Mouse (Mus musculus) adrenal gland, adult 10 weeks (tissue): ENCODE measurements around the gene Pkd1l2. TPM values are rescaled to one million over a fixed set of nuclear protein-coding genes. Genes with fewer than 3 reads are reported as not detected.

Source experiments
- polyA plus RNA-seq: library from polyadenylated mRNA; stranded (reverse); fragments of 350-450 nt; fragmentation: Illumina TruSeq; extraction: RNeasy Lipid Tissue Mini Kit (QIAGEN cat#74804); gene quantifications from one replicate; pipeline ENCODE4 v1.2.3, GENCODE M21; 2014; ENCODE audit warnings: low read depth, low replicate concordance

Pkd1l2 gene
- not detected for polyA plus RNA-seq

DNA sequence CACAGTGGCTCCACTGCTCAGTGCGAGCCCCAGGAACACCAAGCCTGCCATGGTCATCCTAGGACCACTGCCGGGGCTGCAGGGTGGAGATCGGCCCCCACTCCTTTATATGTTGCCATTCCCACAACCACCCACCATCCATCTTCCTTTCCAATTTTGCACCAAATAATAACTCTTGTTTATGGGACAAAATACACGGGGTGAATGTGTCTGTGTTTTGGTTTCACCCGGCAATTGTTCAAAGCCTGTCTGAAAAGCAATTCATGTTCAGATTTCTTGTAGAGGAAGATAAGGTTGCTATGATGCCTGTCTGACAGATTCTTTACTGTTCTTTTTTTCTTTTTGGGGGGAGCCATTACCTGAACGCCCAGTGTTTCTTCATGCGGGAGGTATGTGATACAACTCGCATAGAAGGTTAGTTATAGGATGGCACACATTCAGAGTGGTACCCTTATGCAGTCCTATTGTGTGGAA, at the start of gene Pkd1l2:
TSS of gene Pkd1l2 (minus strand) at position 51 of the 474 bp plus-strand sequence.

DNA sequence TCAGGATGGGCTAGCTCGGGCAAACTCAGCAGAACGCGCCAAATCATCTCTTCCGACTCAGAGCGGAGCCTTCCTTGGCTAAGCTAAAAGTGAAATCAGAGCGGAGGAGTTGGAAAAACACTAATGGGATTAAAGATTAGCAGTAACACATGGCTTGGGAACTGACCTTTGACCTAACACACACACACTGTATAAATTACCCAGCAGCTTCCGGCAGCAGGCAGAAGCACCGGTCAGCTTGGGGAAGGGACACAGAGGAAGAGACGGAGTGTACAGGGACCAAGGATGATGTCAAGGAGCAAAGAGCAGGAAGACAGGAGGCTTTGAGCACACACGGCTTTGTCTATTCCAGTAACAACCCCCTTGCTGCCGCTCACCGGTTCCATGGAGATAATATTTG, 13.4 kb upstream of the Pkd1l2 start, which contains the start of gene Bco1:
TSS of gene Bco1 (plus strand) at position 208 of the 400 bp plus-strand sequence.

DNA sequence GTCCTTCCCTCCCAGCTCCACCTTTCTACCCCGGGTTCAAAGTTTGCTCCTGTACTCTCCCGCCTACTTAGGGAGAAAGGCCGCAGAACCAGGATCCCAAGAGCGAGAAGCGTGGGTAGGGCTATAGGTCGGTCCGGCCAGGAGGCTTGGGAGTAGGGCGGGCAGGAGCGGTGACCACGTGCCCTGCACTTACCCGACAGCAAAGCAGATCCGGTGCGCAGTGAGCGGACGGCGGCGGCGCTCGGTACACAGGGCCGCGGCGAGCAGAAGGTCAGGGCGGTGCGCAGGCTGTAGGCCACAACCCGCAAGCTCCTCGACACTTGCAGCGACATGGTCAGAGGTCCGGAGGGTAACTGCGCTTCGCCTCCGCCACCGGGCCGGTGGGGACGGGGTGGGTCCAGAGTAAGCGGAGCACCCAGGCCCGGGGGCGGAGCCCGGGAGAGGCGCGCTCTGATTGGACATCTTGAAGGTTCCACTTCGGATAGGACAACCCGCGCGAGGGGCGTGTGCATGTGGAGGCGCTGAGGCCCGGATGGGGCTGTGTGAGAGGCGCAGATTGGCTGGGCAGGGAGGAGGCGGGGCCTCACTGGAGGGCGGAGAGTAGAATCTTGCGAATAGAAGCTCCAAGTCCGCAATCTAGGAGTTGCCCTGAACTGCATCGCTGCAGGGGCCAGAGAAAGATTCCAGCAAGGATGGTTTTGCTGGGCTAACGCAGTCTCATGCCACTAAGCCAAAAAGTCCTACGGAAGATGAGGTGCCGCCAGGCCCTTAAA, 89.0 kb downstream of the Pkd1l2 start, which contains the start of gene Gcsh:
TSS of gene Gcsh (minus strand) at position 443 of the 773 bp plus-strand sequence.

DNA sequence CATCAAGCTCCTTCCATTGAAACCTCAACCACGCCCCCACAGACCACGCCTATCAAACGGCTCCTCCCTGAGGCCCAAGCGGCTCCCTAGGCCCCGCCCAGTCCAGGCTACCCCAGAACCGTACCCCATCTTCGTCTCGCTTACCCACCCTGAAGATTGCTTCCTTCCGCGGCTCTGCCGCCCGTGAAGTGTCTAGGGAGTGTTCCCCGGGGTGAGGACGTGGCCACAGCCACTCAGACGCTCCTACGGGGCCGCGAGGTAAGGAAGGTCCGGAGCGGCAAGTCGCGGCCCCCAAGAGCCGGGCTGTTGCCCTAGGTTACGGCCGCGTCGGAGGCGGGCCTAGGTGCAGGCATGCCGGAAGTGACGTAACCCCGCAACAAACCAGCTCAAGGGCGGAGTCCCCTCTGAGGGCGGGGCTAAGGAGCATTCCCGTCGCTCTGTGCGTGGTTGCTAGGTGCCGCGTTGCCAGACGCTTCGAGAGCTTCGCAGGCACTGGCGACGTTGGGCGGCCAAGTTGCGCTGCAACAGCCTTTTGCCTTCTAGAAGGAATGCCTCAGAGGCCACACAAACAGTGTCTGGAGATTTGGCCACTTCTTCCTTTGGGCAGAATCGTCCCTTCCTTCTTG, 103.5 kb downstream of the Pkd1l2 start, which contains the start of gene 1700030J22Rik:
TSS of gene 1700030J22Rik (minus strand) at position 329 of the 626 bp plus-strand sequence.

Other genes with a start within 250 kb of the Pkd1l2 start
- 17.0 TPM for gene Cmc2, start 161.0 kb downstream of the Pkd1l2 start, polyA plus RNA-seq
- gene Cenpn, start 160.7 kb downstream of the Pkd1l2 start, polyA plus RNA-seq = 4.4 TPM
- 13.3 TPM for gene Atmin, start 139.1 kb downstream of the Pkd1l2 start, polyA plus RNA-seq
- gene 1700030J22Rik, start 103.5 kb downstream of the Pkd1l2 start, polyA plus RNA-seq = 1.5 TPM
- gene Gcsh, start 88.9 kb downstream of the Pkd1l2 start, polyA plus RNA-seq = 232 TPM
- gene Bco1, start 13.4 kb upstream of the Pkd1l2 start, polyA plus RNA-seq = not detected
- 5.0 TPM for gene Gan, start 75.7 kb upstream of the Pkd1l2 start, polyA plus RNA-seq
- 3.8 TPM for gene Cmip, start 174.6 kb upstream of the Pkd1l2 start, polyA plus RNA-seq